Mouse (Mus musculus) embryonic facial prominence, embryonic 15.5 days (tissue): Measurements from ENCODE around the gene Rgs17. TPM values are rescaled to one million over a fixed set of nuclear protein-coding genes. Genes with fewer than 3 reads are reported as not detected.

Source experiments
- ATAC-seq: fragments of 200-750 bp; cut with Nextera tagmentation; 2 replicates; pipeline ENCODE4 v1.8.0; 2017; ENCODE audit warnings: low read depth, moderate TSS enrichment; ENCODE audit not compliant: insufficient number of reproducible peaks, low FRiP score, low TSS enrichment
- H3K27ac ChIP-seq: fragments of 300-500 bp; sonication (generic); replicated peaks from 2 replicates; pipeline ENCODE4 v1.5.1; 2015; ENCODE audit warnings: mild to moderate bottlenecking, inconsistent platforms
- H3K27me3 ChIP-seq: fragments of 300-500 bp; sonication (generic); 2 replicates; pipeline ENCODE4 v1.6.1; 2015; ENCODE audit warnings: inconsistent platforms
- H3K36me3 ChIP-seq: fragments of 300-500 bp; sonication (generic); 2 replicates; pipeline ENCODE4 v1.6.1; 2015; ENCODE audit warnings: mild to moderate bottlenecking, inconsistent platforms
- H3K4me1 ChIP-seq: fragments of 300-500 bp; sonication (generic); 2 replicates; pipeline ENCODE4 v1.6.1; 2015; ENCODE audit warnings: inconsistent platforms
- H3K4me2 ChIP-seq: fragments of 300-500 bp; sonication (generic); replicated peaks from 2 replicates; pipeline ENCODE4 v1.6.1; 2015; ENCODE audit warnings: mild to moderate bottlenecking, inconsistent platforms
- H3K4me3 ChIP-seq: fragments of 300-500 bp; sonication (generic); replicated peaks from 2 replicates; pipeline ENCODE4 v1.5.1; 2015; ENCODE audit warnings: mild to moderate bottlenecking, inconsistent platforms
- H3K9ac ChIP-seq: fragments of 300-500 bp; sonication (generic); 2 replicates; pipeline ENCODE4 v1.6.1; 2015; ENCODE audit warnings: inconsistent platforms
- H3K9me3 ChIP-seq: fragments of 300-500 bp; sonication (generic); replicated peaks from 2 replicates; pipeline ENCODE4 v1.6.1; 2016; ENCODE audit warnings: inconsistent platforms
- WGBS: fragments of 180-500 bp; shearing (Covaris S2); methylation state at CpG from one replicate; pipeline ENCODE4 v1.1.7; 2015; 5-methylcytosine and 5-hydroxymethylcytosine counted together
- polyA plus RNA-seq: library from polyadenylated mRNA; unstranded; fragments of >200 nt; fragmentation: Nextera tagmentation; extraction: Ambion mirVana; gene quantifications from 2 replicates; pipeline ENCODE4 v1.2.1, GENCODE M21; 2015

Rgs17 gene
- polyA plus RNA-seq, 1 experiment from 2014 or later, result 2.0 TPM

GRCm38 (mm10) chr10:5803739-5804138, 118.5 kb downstream of the Rgs17 start:
- Histone ChIP-seq H3K9ac (0 out of 2 replicates have a peak overlapping the region, but pooled peaks have one; percentile 15), H3K27ac (no peak overlapping the region), H3K9me3 (no peaks in the 10 kb centered on the region), H3K4me1 (peaks cover 26% of the 10 kb centered on the region), H3K4me2 (peak overlapping the region; percentile 45), H3K27me3 (no peaks in the 10 kb centered on the region), H3K36me3 (peaks cover 27% of the 10 kb centered on the region), H3K4me3 (peak overlapping the region; percentile 80)
- WGBS, result 2% methylated on average over 1 of the region's 1 CpGs
- no peak for ATAC-seq

GRCm38 (mm10) chr10:5802866-5803265, 119.3 kb downstream of the Rgs17 start:
- Histone ChIP-seq H3K4me3 (peak overlapping the region; percentile 80), H3K9me3 (no peaks in the 10 kb centered on the region), H3K27me3 (no peaks in the 10 kb centered on the region), H3K4me2 (peak overlapping the region; percentile 45), H3K4me1 (peaks cover 26% of the 10 kb centered on the region), H3K36me3 (peaks cover 35% of the 10 kb centered on the region), H3K9ac (peak overlapping the region; percentile 31; the same call in 1 of the 2 replicates), H3K27ac (no peak overlapping the region)
- WGBS, result 18% methylated on average over 6 of the region's 6 CpGs
- no peak for ATAC-seq

GRCm38 (mm10) chr10:5800490-5800889, 121.7 kb downstream of the Rgs17 start:
- peaks cover 36% of the 10 kb centered on the region for H3K36me3 ChIP-seq

GRCm38 (mm10) chr10:5798069-5798468, 124.1 kb downstream of the Rgs17 start:
- no peak overlapping the region for H3K4me2 ChIP-seq
- no peaks in the 10 kb centered on the region for H3K27me3 ChIP-seq
- no peak for ATAC-seq
- 89% methylated on average over 4 of the region's 4 CpGs for WGBS
- H3K9ac ChIP-seq, result no peak overlapping the region
- no peak overlapping the region for H3K27ac ChIP-seq
- H3K36me3 ChIP-seq, result peaks cover 36% of the 10 kb centered on the region
- H3K4me1 ChIP-seq, result peaks cover 11% of the 10 kb centered on the region
- no peaks in the 10 kb centered on the region for H3K9me3 ChIP-seq
- no peak overlapping the region for H3K4me3 ChIP-seq

More at GRCm38 (mm10) chr10:5800490-5800889, 121.7 kb downstream of the Rgs17 start:
- no peak overlapping the region for H3K9ac ChIP-seq
- 97% methylated on average over 1 of the region's 1 CpGs for WGBS
- H3K27me3 ChIP-seq, result no peaks in the 10 kb centered on the region
- ATAC-seq, result no peak
- H3K27ac ChIP-seq, result no peak overlapping the region
- no peaks in the 10 kb centered on the region for H3K9me3 ChIP-seq
- H3K4me3 ChIP-seq, result no peak overlapping the region
- peaks cover 26% of the 10 kb centered on the region for H3K4me1 ChIP-seq
- no peak overlapping the region for H3K4me2 ChIP-seq

- H3K9ac ChIP-seq, result no peak overlapping the region
- H3K9me3 ChIP-seq, result no peaks in the 10 kb centered on the region
- no peak overlapping the region for H3K4me3 ChIP-seq
- ATAC-seq, result no peak
- no peak overlapping the region for H3K4me2 ChIP-seq
- no peak overlapping the region for H3K27ac ChIP-seq
- 15% methylated on average over 12 of the region's 12 CpGs for WGBS
- no peaks in the 10 kb centered on the region for H3K27me3 ChIP-seq
- H3K36me3 ChIP-seq, result no peaks in the 10 kb centered on the region
- no peaks in the 10 kb centered on the region for H3K4me1 ChIP-seq
Observed at GRCm38 (mm10) chr10:5790657-5791056, 131.5 kb downstream of the Rgs17 start.

- no peak for ATAC-seq
- Histone ChIP-seq H3K9ac (no peak overlapping the region), H3K36me3 (no peaks in the 10 kb centered on the region), H3K4me2 (no peak overlapping the region), H3K4me1 (no peaks in the 10 kb centered on the region), H3K9me3 (no peaks in the 10 kb centered on the region), H3K4me3 (no peak overlapping the region), H3K27me3 (no peaks in the 10 kb centered on the region), H3K27ac (no peak overlapping the region)
- WGBS, result 16% methylated on average over 4 of the region's 4 CpGs
Observed at GRCm38 (mm10) chr10:5786923-5787322, 135.3 kb downstream of the Rgs17 start.

Other genes starting within 250 kb of the Rgs17 start
- 51.4 and 53.4 TPM in 2 replicates for gene Fbxo5, start 116.8 kb downstream of the Rgs17 start, polyA plus RNA-seq
- gene Mtrf1l, start 98.5 kb downstream of the Rgs17 start, polyA plus RNA-seq, result 13.8 and 14.1 TPM in 2 replicates